Mouse (Mus musculus): ENCODE measurements around the gene Zranb2.

Gene Zranb2

GRCm38 (mm10) chr3:157533964-157534785 lies at the start of gene Zranb2:
Gene Zranb2 (plus strand): TSS chr3:157534160.
- peak; percentile 96 for DNase-seq (ENCODE audit: low spot score)

GRCm38 (mm10) chr3:157492043-157492442 lies 41.9 kb upstream of the Zranb2 start:
- DNase-seq (ENCODE audit: low spot score) = no peak

DNA sequence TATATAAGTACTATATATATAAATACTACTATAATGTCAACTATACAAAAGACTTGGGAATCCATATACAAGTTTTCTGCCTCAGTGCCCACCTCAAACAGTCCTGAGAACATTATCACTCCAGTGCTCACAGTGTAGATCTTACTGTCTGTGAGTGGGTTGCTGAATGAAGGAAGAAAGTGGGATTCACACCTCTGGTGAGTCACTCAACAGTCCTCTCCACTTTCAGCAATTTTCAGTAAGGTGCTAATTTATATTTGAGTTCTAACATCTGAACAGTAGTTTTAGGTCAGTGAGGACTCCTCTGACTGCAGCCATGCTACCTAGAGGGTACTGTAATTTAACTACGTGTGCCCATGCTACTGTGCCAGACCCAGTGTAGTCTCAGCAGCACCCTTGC lies 31.7 kb upstream of the Zranb2 start:
- no peak for DNase-seq (ENCODE audit: low spot score)

- no peak for DNase-seq (ENCODE audit: low spot score)
These were observed 19.7 kb upstream of the Zranb2 start for GRCm38 (mm10) chr3:157514116-157514796.

DNA sequence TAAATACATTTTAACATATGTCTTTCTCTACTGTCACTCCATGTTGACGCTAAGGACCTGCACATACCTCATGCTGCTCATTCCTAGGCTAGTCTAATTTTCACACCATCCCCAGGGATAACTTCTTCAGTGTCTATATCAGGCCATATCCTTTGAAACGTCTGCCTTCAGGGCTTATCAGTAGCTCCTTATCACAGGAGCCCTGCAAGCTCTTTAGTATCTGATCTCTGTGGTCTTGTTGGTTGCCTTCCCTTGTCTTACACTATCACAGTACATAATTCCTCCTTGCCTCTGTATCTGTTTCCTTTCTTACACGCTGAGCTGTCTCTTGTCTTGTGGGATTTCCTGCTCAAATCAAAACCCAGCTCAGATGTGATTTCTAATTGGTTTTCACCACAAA lies 17.5 kb upstream of the Zranb2 start:
- DNase-seq (ENCODE audit: low spot score) = no peak

DNA sequence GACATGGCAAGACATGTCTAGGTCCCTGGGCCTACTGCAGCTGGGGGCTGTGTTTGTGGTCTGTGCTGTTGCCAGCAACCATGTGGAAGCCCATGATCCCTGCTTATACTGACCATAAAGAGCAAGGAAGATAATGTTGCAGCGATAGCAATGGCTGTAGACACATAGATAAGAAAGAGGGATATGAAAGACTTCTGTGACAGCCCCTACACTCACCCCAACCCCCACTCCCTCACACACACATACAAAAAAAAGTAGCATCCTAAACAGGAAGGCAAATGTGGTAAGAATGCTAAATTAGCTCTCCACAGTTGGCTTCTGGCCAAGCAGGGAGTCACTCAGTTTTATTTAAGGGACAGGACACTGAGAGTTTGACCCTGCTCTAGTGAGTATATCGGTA lies 16.0 kb upstream of the Zranb2 start:
- DNase-seq (ENCODE audit: low spot score) = no peak

DNA sequence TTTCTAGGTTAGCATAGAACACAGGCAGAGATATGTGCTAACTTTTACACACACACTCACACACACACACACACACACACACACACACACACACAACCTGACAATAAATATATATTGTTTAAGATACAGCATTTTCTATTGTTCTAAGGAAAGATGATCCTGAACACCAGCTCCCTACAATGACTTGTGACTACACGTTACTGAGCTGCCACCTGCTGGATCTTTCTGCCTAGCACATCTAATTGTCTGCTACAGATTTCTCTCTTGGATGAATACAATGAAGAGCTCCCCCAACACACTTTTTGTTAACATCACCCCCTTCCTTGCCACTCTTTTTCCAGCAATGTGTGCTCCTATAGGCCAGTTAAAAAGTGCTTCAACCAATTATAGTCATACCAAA lies 13.5 kb upstream of the Zranb2 start:
- peak; percentile 80 for DNase-seq (ENCODE audit: low spot score)

DNA sequence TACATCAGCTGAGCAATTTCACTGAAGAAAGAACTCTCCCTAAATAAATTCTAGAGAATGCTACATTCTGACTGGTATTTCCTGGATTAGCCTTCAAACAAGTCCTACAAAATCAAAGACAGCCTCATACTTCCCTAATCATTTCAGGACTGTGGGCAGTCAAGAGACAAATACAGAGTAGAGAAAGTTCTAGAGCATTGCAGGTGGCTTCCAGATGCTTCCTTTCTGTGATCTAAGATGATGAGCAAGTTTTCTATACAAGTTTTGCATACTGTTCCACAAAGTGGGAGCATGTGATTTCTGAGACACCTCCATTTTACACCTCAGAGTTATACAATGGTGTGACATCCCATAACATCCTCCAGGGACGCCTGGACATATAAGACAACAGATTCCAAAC lies 10.1 kb upstream of the Zranb2 start:
- no peak for DNase-seq (ENCODE audit: low spot score)

DNA sequence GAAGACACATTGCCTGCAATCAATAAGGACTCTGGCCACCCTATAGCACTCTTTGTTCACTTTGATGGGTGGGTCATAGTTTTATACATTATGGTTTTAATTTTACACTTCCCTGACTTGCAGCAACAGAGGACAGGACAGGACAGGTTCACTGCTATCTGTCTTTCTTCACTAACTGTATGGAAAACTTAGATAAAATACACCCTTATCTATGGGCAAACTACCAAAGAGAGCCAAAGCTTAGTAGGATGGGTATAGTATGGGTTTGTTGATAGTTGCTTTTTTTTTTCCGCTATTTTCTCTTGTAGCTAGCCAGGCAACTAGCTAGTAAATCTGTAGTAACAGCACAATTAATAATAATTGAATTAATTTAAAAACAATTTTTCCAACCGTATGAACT lies 2.4 kb upstream of the Zranb2 start:
- no peak for DNase-seq (ENCODE audit: low spot score)

GRCm38 (mm10) chr3:157534786-157535415 lies 941 bp downstream of the Zranb2 start:
- DNase-seq (ENCODE audit: low spot score) = peak; percentile 42

DNA sequence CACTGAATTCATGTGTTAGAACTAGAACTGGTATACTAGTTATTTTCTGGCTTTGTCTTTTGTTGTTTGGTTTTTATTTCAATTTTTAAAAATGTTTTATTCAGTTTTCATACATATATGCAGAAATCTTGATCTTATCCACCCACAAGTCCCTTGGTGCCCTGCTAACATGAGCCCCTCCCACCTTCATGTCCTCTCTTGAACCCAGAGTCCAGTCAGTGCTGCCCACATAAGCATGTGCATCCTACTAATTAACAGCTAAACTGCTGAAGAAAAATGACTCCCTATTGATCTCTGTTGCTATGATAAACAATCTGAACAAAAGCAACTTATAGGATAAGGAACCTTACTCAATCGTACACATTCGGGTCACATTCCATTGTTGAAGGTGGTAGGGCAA lies 15.4 kb downstream of the Zranb2 start:
- no peak for DNase-seq (ENCODE audit: low spot score)

- no peak for DNase-seq (ENCODE audit: low spot score)
These were observed 16.0 kb downstream of the Zranb2 start for GRCm38 (mm10) chr3:157549758-157550600.

DNA sequence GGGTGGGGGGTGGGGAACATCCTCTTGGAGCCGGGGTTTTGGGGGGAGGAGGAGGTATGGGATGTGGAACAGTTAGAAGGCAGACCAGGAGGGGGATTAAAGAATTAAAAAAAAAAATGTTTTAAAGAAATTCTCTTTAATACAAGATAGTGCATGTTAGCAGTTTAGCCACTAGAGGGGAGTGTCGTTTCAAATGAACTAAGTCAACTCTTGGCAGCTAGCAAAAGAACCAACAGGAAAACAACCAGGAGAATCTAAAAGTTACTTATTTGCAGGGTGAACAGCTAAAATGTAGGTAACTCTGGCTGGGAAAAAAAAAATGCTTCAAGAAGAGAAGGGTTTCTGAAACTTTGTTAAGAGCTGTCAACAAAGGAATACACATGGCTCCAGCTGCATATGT lies 31.2 kb downstream of the Zranb2 start:
- DNase-seq (ENCODE audit: low spot score) = peak; percentile 79

DNA sequence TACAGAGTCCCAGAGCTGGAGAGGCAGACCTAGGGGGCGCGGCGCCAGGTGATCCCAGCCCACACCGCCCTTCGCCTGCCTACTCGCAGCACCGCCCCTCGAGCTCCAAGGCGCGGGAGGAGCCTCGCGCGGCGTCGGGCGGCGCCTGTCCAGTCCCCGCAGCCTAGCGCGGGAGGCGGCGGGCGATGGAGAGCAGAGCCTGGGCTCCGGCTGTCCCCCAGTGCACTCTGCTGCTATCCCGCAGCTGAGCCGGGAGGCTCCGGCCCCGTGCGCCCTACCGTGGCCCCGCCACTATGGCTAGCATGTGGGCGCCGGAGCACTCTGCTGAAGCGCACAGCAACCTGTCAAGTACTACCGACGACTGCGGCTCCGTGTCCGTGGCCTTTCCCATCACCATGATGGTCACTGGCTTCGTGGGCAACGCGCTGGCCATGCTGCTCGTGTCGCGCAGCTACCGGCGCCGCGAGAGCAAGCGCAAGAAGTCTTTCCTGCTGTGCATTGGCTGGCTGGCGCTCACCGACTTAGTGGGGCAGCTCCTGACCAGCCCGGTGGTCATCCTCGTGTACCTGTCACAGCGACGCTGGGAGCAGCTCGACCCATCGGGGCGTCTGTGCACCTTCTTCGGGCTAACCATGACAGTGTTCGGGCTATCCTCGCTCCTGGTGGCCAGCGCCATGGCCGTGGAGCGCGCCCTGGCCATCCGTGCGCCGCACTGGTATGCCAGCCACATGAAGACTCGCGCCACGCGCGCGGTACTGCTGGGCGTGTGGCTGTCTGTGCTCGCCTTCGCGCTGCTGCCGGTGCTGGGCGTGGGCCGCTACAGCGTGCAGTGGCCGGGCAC lies 33.0 kb downstream of the Zranb2 start, which contains the start of gene Ptger3:
TSS of gene Ptger3 (plus strand) at position 168 of the 841 bp plus-strand sequence.
- peak; percentile 62 for DNase-seq (ENCODE audit: low spot score)

- peak; percentile 10 for DNase-seq (ENCODE audit: low spot score)
These were observed 33.7 kb downstream of the Zranb2 start for GRCm38 (mm10) chr3:157567566-157568132.

GRCm38 (mm10) chr3:157572011-157572410 lies 38.1 kb downstream of the Zranb2 start:
- DNase-seq (ENCODE audit: low spot score) = no peak

DNA sequence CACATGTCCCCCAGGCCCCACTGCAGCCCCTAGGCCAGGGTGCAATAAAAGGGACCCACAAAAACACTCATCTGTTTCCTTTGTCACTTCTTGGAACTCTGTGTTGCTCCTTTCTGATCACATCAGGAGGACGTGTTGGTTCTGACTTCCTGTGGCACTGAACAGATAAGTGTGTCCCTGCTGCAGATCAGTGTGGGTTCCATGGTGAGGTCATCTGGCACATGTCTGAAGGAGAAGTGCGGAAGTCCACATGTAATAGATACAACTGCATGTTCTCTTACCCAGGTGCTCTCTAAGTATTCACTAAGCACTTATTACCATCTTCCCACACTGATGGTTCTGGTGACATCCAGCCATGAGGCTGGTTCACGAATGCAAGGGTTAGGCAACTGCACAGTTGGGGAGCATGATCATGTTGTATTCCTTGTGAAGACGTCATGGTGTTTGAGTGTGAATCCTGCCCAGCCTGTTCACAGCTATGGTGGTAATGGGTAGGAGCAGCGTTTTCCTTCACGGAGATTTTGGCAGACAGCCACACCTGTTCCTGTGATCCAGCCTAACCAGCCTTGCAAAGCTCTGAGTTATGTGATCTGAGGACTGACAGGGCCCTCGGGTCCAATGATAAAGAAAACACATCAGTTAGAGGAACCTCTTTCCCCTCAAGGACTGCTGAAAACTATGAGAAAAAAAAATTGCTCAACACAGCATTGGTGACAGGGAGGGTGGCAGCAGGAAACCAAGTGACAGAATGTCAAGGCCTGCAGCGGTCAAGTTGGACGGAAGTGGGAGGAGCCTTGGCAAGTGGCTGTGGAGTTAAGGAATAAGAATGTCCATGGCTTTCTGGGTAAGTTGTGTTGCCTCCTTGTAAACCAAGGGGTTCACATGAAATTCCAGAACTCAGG lies 41.7 kb downstream of the Zranb2 start:
- DNase-seq (ENCODE audit: low spot score) = no peak

- no peak for DNase-seq (ENCODE audit: low spot score)
These were observed 42.4 kb downstream of the Zranb2 start for GRCm38 (mm10) chr3:157576343-157576722.

DNA sequence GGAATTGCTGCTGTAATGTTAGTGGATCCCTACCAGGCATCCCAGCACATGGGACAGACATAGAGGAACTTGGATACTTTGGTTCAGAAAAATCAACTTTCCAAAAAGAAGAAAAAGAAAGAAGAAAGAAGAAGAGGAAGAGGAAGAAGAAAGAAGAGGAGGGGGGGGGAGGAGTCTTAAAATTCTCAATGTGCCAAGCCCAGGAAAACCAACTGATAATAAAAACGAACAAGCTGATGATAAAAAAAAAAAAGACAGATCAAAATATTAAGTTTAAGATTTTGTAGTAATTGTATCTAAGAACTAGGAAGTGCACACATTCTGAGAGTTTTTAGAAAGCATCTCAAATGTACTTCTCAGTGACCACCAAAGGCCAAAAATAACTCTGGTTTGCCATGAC lies 42.9 kb downstream of the Zranb2 start:
- no peak for DNase-seq (ENCODE audit: low spot score)
